Mouse (Mus musculus) heart, embryonic 14.5 days (tissue): ENCODE measurements around the gene Gja10. TPM values are rescaled to one million over a fixed set of nuclear protein-coding genes. Genes with fewer than 3 reads are reported as not detected.
A peak's percentile ranks its signal among the peaks of the same experiment; 100 is the strongest.

Experiments used
- ATAC-seq: fragments of 200-750 bp; cut with Nextera tagmentation; 2 replicates; pipeline ENCODE4 v1.8.0; 2017; ENCODE audit warnings: low read depth, moderate TSS enrichment; ENCODE audit not compliant: insufficient number of reproducible peaks, insufficient read depth, low FRiP score
- H3K27ac ChIP-seq, 2 experiments: fragments of 200-500 bp in 1 of 2; fragments of 300-500 bp in 1 of 2; sonication (generic) in 1 of 2; replicated peaks in 1 of 2; 2 replicates each; pipeline ENCODE4 v1.5.1; 2012 to 2014; ENCODE audit warnings: low read depth in 2 of 2, low read length in 2 of 2, control low read depth in 1 of 2, mild to moderate bottlenecking in 1 of 2, mixed read lengths in 1 of 2; ENCODE audit not compliant: control insufficient read depth in 1 of 2, insufficient read depth in 1 of 2
- H3K27me3 ChIP-seq: fragments of 300-500 bp; sonication (generic); 2 replicates; pipeline ENCODE4 v1.6.1; 2014; ENCODE audit warnings: mild to moderate bottlenecking, low read length, control low read depth; ENCODE audit not compliant: control insufficient read depth, insufficient read depth
- H3K36me3 ChIP-seq: fragments of 300-500 bp; sonication (generic); 2 replicates; pipeline ENCODE4 v1.6.1; 2014; ENCODE audit warnings: mild to moderate bottlenecking, control low read depth, low read length, mixed read lengths; ENCODE audit not compliant: control insufficient read depth, insufficient read depth
- H3K4me1 ChIP-seq, 2 experiments: fragments of 200-500 bp in 1 of 2; fragments of 300-500 bp in 1 of 2; sonication (generic) in 1 of 2; 2 replicates each; pipeline ENCODE4 v1.6.1; 2012 to 2014; ENCODE audit warnings: low read length in 2 of 2, control low read depth in 1 of 2, mixed read lengths in 1 of 2; ENCODE audit not compliant: control insufficient read depth in 2 of 2, insufficient read depth in 2 of 2
- H3K4me2 ChIP-seq: fragments of 300-500 bp; sonication (generic); 2 replicates; pipeline ENCODE4 v1.6.1; 2014; ENCODE audit warnings: mild to moderate bottlenecking, low read length
- H3K4me3 ChIP-seq, 2 experiments: fragments of 200-500 bp in 1 of 2; fragments of 300-500 bp in 1 of 2; sonication (generic) in 1 of 2; 2 replicates each; pipeline ENCODE4 v1.5.1; 2012 to 2014; ENCODE audit warnings: low read length in 2 of 2, mild to moderate bottlenecking in 2 of 2, control low read depth in 1 of 2, low read depth in 1 of 2, moderate library complexity in 1 of 2; ENCODE audit not compliant: control insufficient read depth in 1 of 2, insufficient read depth in 1 of 2
- H3K9ac ChIP-seq: fragments of 300-500 bp; sonication (generic); 2 replicates; pipeline ENCODE4 v1.6.1; 2014; ENCODE audit warnings: mild to moderate bottlenecking, low read length
- H3K9me3 ChIP-seq: fragments of 300-500 bp; sonication (generic); 2 replicates; pipeline ENCODE4 v1.6.1; 2016; ENCODE audit warnings: low read length, control low read depth; ENCODE audit not compliant: control insufficient read depth
- WGBS: fragments of 180-500 bp; shearing (Covaris S2); extraction: QIAGEN DNeasy Blood & Tissue Kit; methylation state at CpG from one replicate; pipeline ENCODE4 v1.1.7; 2014; 5-methylcytosine and 5-hydroxymethylcytosine counted together
- polyA plus RNA-seq: library from polyadenylated mRNA; unstranded; fragments of >200 nt; fragmentation: Nextera tagmentation; extraction: Ambion mirVana; gene quantifications from 2 replicates; pipeline ENCODE4 v1.2.1, GENCODE M21; 2014

Gene Gja10
- polyA plus RNA-seq, 1 experiment from 2014 or later: not detected

DNA sequence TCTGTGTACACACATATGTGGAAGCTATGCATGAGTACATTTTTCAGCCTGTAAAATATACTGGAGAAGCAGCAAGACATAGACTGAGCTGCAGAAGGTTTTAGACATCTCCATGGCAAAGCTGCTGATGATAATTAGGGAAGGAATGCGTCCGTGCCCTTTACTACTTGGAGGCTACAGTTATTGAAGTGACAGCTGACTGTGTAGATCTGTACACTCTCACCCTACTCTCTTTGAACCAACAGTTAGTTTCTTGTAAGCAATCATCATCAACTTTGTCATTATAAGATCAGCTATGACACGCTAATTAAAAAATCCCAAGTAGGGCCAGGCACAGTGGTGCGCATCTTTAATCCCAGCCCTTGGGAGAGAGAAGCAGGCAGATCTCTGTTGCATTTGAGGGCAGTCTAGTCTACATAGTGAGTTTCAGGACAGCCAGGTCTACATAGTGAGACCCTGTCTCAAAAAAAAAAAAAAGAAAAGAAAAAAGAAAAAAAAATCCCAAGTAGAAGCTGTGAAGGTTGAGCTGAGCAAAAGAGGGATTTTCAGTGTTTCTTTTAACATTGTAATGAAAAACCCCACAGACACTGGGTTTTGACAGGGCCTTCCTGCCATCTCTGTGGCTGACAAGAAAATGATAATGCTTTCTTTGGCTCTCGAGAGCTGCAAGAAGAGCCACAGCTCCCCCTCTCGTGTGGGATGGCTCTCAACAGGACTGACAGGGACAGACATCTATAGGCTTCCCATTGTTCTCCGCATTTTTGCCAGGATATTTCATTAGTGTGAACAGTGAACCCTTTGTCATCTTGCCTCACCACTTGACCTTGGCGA lies 41.6 kb downstream of the Gja10 start:
- Histone ChIP-seq H3K9ac (no peak overlapping the region), H3K27ac (peak overlapping the region; percentile 28 to 64; a peak in 2 of 4 replicates), H3K4me3 (no peak overlapping the region), H3K4me2 (no peak overlapping the region), H3K4me1 (peaks cover 6 to 14% of the 10 kb centered on the region in 2 experiments; a peak in 3 of 4 replicates), H3K9me3 (no peaks in the 10 kb centered on the region), H3K27me3 (no peaks in the 10 kb centered on the region), H3K36me3 (peaks cover 20% of the 10 kb centered on the region)
- 48% methylated on average over 8 of the region's 8 CpGs for WGBS
- ATAC-seq: no peak

DNA sequence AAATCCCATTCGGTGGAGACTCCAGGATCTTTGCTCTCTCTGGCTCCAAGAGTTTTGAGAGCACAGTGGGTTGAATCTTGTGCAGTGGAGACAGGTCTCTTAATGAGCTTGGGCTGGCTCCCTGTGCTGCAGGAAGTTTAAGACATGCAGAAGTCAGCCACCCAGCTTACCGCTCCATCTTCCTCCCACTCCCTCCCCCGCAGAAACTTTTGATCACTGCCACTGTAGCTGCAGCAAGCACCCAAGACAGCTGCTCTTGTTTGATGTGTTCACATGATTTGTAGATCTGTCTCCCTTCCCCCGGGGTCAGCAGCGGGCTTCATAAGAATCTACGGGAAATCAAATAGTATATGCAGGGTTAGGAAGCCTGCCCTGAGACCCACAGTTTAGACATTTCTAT lies 42.3 kb downstream of the Gja10 start:
- H3K36me3 ChIP-seq: peaks cover 20% of the 10 kb centered on the region
- H3K9ac ChIP-seq: no peak overlapping the region
- peaks cover 6 to 14% of the 10 kb centered on the region in 2 experiments; a peak in 3 of 4 replicates for H3K4me1 ChIP-seq
- no peak for ATAC-seq
- H3K9me3 ChIP-seq: no peaks in the 10 kb centered on the region
- H3K27me3 ChIP-seq: no peaks in the 10 kb centered on the region
- no peak overlapping the region for H3K27ac ChIP-seq
- WGBS: 60% methylated on average over 6 of the region's 6 CpGs
- H3K4me3 ChIP-seq: no peak overlapping the region
- H3K4me2 ChIP-seq: no peak overlapping the region

DNA sequence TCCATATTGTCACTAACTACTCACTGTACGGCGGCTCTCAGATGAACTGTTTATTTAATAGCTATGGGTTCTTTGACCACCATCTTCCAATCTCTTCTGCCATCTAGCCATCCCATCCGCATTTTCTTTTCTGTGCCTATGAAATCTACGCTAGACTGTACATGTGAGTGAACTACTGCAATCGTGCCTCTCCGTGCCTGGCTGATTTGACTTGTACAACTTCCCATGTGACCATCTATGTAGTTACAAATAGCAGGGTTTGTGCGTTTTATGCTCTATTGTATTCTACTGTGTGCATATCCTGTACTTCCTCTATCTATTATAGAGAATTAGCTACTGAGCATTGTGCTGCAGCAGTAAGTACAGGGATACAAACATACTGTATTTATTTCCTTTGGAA lies 47.1 kb downstream of the Gja10 start:
- Histone ChIP-seq H3K27me3 (no peaks in the 10 kb centered on the region), H3K9ac (no peak overlapping the region), H3K4me1 (peaks cover 0 to under 1% of the 10 kb centered on the region in 2 experiments; a peak in 1 of 4 replicates), H3K4me2 (no peak overlapping the region), H3K36me3 (no peaks in the 10 kb centered on the region), H3K27ac (no peak overlapping the region), H3K9me3 (no peaks in the 10 kb centered on the region), H3K4me3 (no peak overlapping the region)
- WGBS: 84% methylated on average over 7 of the region's 7 CpGs
- ATAC-seq: no peak

DNA sequence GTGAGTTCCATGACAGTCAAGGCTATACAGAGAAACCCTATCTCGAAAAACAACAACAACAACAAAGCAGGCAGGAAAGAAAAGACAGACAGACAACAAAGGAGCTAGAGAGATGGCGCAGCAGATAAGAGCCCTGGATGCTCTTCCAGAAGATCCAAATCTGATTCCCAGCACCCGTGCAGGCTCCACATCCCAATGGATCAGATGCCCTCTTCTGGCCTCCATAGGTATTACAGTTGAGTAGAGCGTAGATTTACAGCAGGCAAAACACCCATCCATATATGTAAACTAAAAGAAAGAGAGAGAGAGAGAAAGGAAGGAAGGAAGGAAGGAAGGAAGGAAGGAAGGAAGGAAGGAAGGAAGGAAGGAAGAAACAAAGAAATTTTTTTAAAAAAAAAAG lies 51.2 kb downstream of the Gja10 start:
- WGBS: 55% methylated on average over 4 of the region's 4 CpGs
- Histone ChIP-seq H3K27me3 (no peaks in the 10 kb centered on the region), H3K27ac (no peak overlapping the region), H3K36me3 (no peaks in the 10 kb centered on the region), H3K4me2 (no peak overlapping the region), H3K4me1 (no peaks in the 10 kb centered on the region), H3K4me3 (no peak overlapping the region), H3K9ac (no peak overlapping the region), H3K9me3 (no peaks in the 10 kb centered on the region)
- no peak for ATAC-seq

DNA sequence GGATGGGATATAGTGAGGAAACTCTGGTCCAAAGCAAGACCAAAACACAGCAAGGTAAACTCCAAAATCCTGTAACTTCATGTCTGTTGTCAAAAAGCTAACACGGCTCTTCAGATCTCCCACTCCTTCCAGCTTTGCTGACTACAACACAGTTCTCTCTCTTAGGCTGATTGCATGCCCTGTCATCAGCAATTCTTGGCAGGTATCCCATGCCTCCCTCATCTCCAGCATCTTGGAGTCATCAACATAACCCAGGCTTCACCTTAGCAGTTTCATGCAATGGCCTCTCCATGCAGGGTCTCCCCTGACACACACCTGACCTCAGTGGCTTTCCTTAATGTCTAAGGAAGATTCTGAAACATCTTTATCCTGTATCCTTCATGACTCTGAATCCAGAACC lies 53.4 kb downstream of the Gja10 start:
- 65% methylated on average over 1 of the region's 1 CpGs for WGBS
- no peaks in the 10 kb centered on the region for H3K9me3 ChIP-seq
- no peak overlapping the region for H3K4me3 ChIP-seq
- no peaks in the 10 kb centered on the region for H3K27me3 ChIP-seq
- ATAC-seq: no peak
- H3K36me3 ChIP-seq: no peaks in the 10 kb centered on the region
- H3K9ac ChIP-seq: no peak overlapping the region
- no peak overlapping the region for H3K27ac ChIP-seq
- H3K4me2 ChIP-seq: no peak overlapping the region
- no peaks in the 10 kb centered on the region for H3K4me1 ChIP-seq

Other genes starting within 250 kb of the Gja10 start
- gene Casp8ap2, start 12.7 kb upstream of the Gja10 start, polyA plus RNA-seq: 23.1 and 24.6 TPM in 2 replicates
- 9.4 and 12.1 TPM in 2 replicates for gene Mdn1, start 54.4 kb upstream of the Gja10 start, polyA plus RNA-seq
- 137 and 144 TPM in 2 replicates for gene Lyrm2, start 197.5 kb upstream of the Gja10 start, polyA plus RNA-seq